Mouse (Mus musculus): ENCODE measurements around the gene Nf1. TPM values are rescaled to one million over a fixed set of nuclear protein-coding genes. Genes with fewer than 3 reads are reported as not detected.

Gene Nf1
- polyA plus RNA-seq, 1 experiment from 2014 or later = 1.3 TPM

- H3K27me3 ChIP-seq (ENCODE audit: control insufficient read depth, insufficient read depth, low read depth, low read length) = no peaks in the 10 kb centered on the region
- H3K9me3 ChIP-seq (replicated peaks; ENCODE audit: control insufficient read depth, low read length) = no peaks in the 10 kb centered on the region
- H3K4me2 ChIP-seq (ENCODE audit: low read depth, low read length) = no peak overlapping the region
- H3K36me3 ChIP-seq (ENCODE audit: control insufficient read depth, insufficient read depth) = no peaks in the 10 kb centered on the region
- H3K4me3 ChIP-seq (ENCODE audit: low read depth, low read length) = no peak overlapping the region
- 70% methylated on average over 4 of the region's 4 CpGs for WGBS (ENCODE audit: insufficient replicate concordance)
- peaks cover 11% of the 10 kb centered on the region for H3K4me1 ChIP-seq (ENCODE audit: control insufficient read depth, low read depth, low read length)
- ATAC-seq (ENCODE audit: low read depth) = no peak
- H3K9ac ChIP-seq (ENCODE audit: low read depth, low read length) = no peak overlapping the region
- no peak overlapping the region for H3K27ac ChIP-seq (ENCODE audit: low read length)
Measured at GRCm38 (mm10) chr11:79531485-79531884, 192.0 kb downstream of the Nf1 start.

GRCm38 (mm10) chr11:79533311-79533710 is 193.8 kb downstream of the Nf1 start:
- WGBS (ENCODE audit: insufficient replicate concordance) = 19% methylated on average over 6 of the region's 6 CpGs
- Histone ChIP-seq H3K36me3 (ENCODE audit: control insufficient read depth, insufficient read depth) (no peaks in the 10 kb centered on the region), H3K4me3 (ENCODE audit: low read depth, low read length) (no peak overlapping the region), H3K4me2 (ENCODE audit: low read depth, low read length) (no peak overlapping the region), H3K27me3 (ENCODE audit: control insufficient read depth, insufficient read depth, low read depth, low read length) (no peaks in the 10 kb centered on the region), H3K4me1 (ENCODE audit: control insufficient read depth, low read depth, low read length) (peaks cover 2% of the 10 kb centered on the region; the same call in 1 of the 2 replicates), H3K27ac (ENCODE audit: low read length) (no peak overlapping the region), H3K9ac (ENCODE audit: low read depth, low read length) (no peak overlapping the region), H3K9me3 (replicated peaks; ENCODE audit: control insufficient read depth, low read length) (no peaks in the 10 kb centered on the region)
- no peak for ATAC-seq (ENCODE audit: low read depth)

GRCm38 (mm10) chr11:79533950-79534690 is 194.6 kb downstream of the Nf1 start:
- Histone ChIP-seq H3K27ac (ENCODE audit: low read length) (no peak overlapping the region), H3K9ac (ENCODE audit: low read depth, low read length) (no peak overlapping the region), H3K36me3 (ENCODE audit: control insufficient read depth, insufficient read depth) (no peaks in the 10 kb centered on the region), H3K9me3 (replicated peaks; ENCODE audit: control insufficient read depth, low read length) (no peaks in the 10 kb centered on the region), H3K4me1 (ENCODE audit: control insufficient read depth, low read depth, low read length) (peaks cover 2% of the 10 kb centered on the region; the same call in 1 of the 2 replicates), H3K4me3 (ENCODE audit: low read depth, low read length) (no peak overlapping the region), H3K27me3 (ENCODE audit: control insufficient read depth, insufficient read depth, low read depth, low read length) (no peaks in the 10 kb centered on the region), H3K4me2 (ENCODE audit: low read depth, low read length) (no peak overlapping the region)
- 66% methylated on average over 8 of the region's 8 CpGs for WGBS (ENCODE audit: insufficient replicate concordance)
- ATAC-seq (ENCODE audit: low read depth) = no peak

GRCm38 (mm10) chr11:79535554-79535953 is 196.1 kb downstream of the Nf1 start:
- Histone ChIP-seq H3K36me3 (ENCODE audit: control insufficient read depth, insufficient read depth) (no peaks in the 10 kb centered on the region), H3K27ac (ENCODE audit: low read length) (no peak overlapping the region), H3K4me2 (ENCODE audit: low read depth, low read length) (no peak overlapping the region), H3K9me3 (replicated peaks; ENCODE audit: control insufficient read depth, low read length) (no peaks in the 10 kb centered on the region), H3K4me3 (ENCODE audit: low read depth, low read length) (no peak overlapping the region), H3K27me3 (ENCODE audit: control insufficient read depth, insufficient read depth, low read depth, low read length) (no peaks in the 10 kb centered on the region), H3K9ac (ENCODE audit: low read depth, low read length) (no peak overlapping the region), H3K4me1 (ENCODE audit: control insufficient read depth, low read depth, low read length) (peaks cover 2% of the 10 kb centered on the region; the same call in 1 of the 2 replicates)
- ATAC-seq (ENCODE audit: low read depth) = no peak
- 15% methylated on average over 4 of the region's 4 CpGs for WGBS (ENCODE audit: insufficient replicate concordance)

GRCm38 (mm10) chr11:79536293-79536692 is 196.8 kb downstream of the Nf1 start:
- no peak overlapping the region for H3K4me3 ChIP-seq (ENCODE audit: low read depth, low read length)
- no peaks in the 10 kb centered on the region for H3K9me3 ChIP-seq (replicated peaks; ENCODE audit: control insufficient read depth, low read length)
- H3K27ac ChIP-seq (ENCODE audit: low read length) = no peak overlapping the region
- H3K4me1 ChIP-seq (ENCODE audit: control insufficient read depth, low read depth, low read length) = peaks cover 2% of the 10 kb centered on the region; the same call in 1 of the 2 replicates
- H3K9ac ChIP-seq (ENCODE audit: low read depth, low read length) = no peak overlapping the region
- H3K4me2 ChIP-seq (ENCODE audit: low read depth, low read length) = no peak overlapping the region
- no peak for ATAC-seq (ENCODE audit: low read depth)
- no peaks in the 10 kb centered on the region for H3K27me3 ChIP-seq (ENCODE audit: control insufficient read depth, insufficient read depth, low read depth, low read length)
- no peaks in the 10 kb centered on the region for H3K36me3 ChIP-seq (ENCODE audit: control insufficient read depth, insufficient read depth)
- WGBS (ENCODE audit: insufficient replicate concordance) = 51% methylated on average over 3 of the region's 3 CpGs

- H3K27me3 ChIP-seq (ENCODE audit: control insufficient read depth, insufficient read depth, low read depth, low read length) = no peaks in the 10 kb centered on the region
- ATAC-seq (ENCODE audit: low read depth) = no peak
- WGBS (ENCODE audit: insufficient replicate concordance) = 13% methylated on average over 1 of the region's 1 CpGs
- H3K4me2 ChIP-seq (ENCODE audit: low read depth, low read length) = no peak overlapping the region
- no peak overlapping the region for H3K27ac ChIP-seq (ENCODE audit: low read length)
- no peak overlapping the region for H3K9ac ChIP-seq (ENCODE audit: low read depth, low read length)
- H3K4me3 ChIP-seq (ENCODE audit: low read depth, low read length) = no peak overlapping the region
- H3K36me3 ChIP-seq (ENCODE audit: control insufficient read depth, insufficient read depth) = peaks cover 7% of the 10 kb centered on the region
- H3K9me3 ChIP-seq (replicated peaks; ENCODE audit: control insufficient read depth, low read length) = no peaks in the 10 kb centered on the region
- H3K4me1 ChIP-seq (ENCODE audit: control insufficient read depth, low read depth, low read length) = peaks cover 2% of the 10 kb centered on the region
Measured at GRCm38 (mm10) chr11:79552622-79553021, 213.1 kb downstream of the Nf1 start.

- Histone ChIP-seq H3K27ac (ENCODE audit: low read length) (no peak overlapping the region), H3K4me2 (ENCODE audit: low read depth, low read length) (no peak overlapping the region), H3K4me3 (ENCODE audit: low read depth, low read length) (no peak overlapping the region), H3K4me1 (ENCODE audit: control insufficient read depth, low read depth, low read length) (no peaks in the 10 kb centered on the region), H3K9me3 (replicated peaks; ENCODE audit: control insufficient read depth, low read length) (no peaks in the 10 kb centered on the region), H3K27me3 (ENCODE audit: control insufficient read depth, insufficient read depth, low read depth, low read length) (no peaks in the 10 kb centered on the region), H3K36me3 (ENCODE audit: control insufficient read depth, insufficient read depth) (peaks cover 3% of the 10 kb centered on the region), H3K9ac (ENCODE audit: low read depth, low read length) (no peak overlapping the region)
- WGBS (ENCODE audit: insufficient replicate concordance) = 70% methylated on average over 4 of the region's 4 CpGs
- ATAC-seq (ENCODE audit: low read depth) = no peak
Measured at GRCm38 (mm10) chr11:79560536-79560935, 221.0 kb downstream of the Nf1 start.

- H3K27me3 ChIP-seq (ENCODE audit: control insufficient read depth, insufficient read depth, low read depth, low read length) = no peaks in the 10 kb centered on the region
- 70% methylated on average over 7 of the region's 7 CpGs for WGBS (ENCODE audit: insufficient replicate concordance)
- H3K36me3 ChIP-seq (ENCODE audit: control insufficient read depth, insufficient read depth) = peaks cover 12% of the 10 kb centered on the region
- H3K4me2 ChIP-seq (ENCODE audit: low read depth, low read length) = no peak overlapping the region
- H3K4me1 ChIP-seq (ENCODE audit: control insufficient read depth, low read depth, low read length) = no peaks in the 10 kb centered on the region
- ATAC-seq (ENCODE audit: low read depth) = no peak
- H3K4me3 ChIP-seq (ENCODE audit: low read depth, low read length) = no peak overlapping the region
- H3K9ac ChIP-seq (ENCODE audit: low read depth, low read length) = no peak overlapping the region
- H3K27ac ChIP-seq (ENCODE audit: low read length) = no peak overlapping the region
- H3K9me3 ChIP-seq (replicated peaks; ENCODE audit: control insufficient read depth, low read length) = no peaks in the 10 kb centered on the region
Measured at GRCm38 (mm10) chr11:79563493-79563892, 224.0 kb downstream of the Nf1 start.

- Histone ChIP-seq H3K27me3 (ENCODE audit: control insufficient read depth, insufficient read depth, low read depth, low read length) (no peaks in the 10 kb centered on the region), H3K9ac (ENCODE audit: low read depth, low read length) (no peak overlapping the region), H3K36me3 (ENCODE audit: control insufficient read depth, insufficient read depth) (peaks cover 12% of the 10 kb centered on the region), H3K4me1 (ENCODE audit: control insufficient read depth, low read depth, low read length) (no peaks in the 10 kb centered on the region), H3K27ac (ENCODE audit: low read length) (no peak overlapping the region), H3K4me2 (ENCODE audit: low read depth, low read length) (no peak overlapping the region), H3K4me3 (ENCODE audit: low read depth, low read length) (no peak overlapping the region), H3K9me3 (replicated peaks; ENCODE audit: control insufficient read depth, low read length) (no peaks in the 10 kb centered on the region)
- ATAC-seq (ENCODE audit: low read depth) = no peak
- 47% methylated on average over 1 of the region's 1 CpGs for WGBS (ENCODE audit: insufficient replicate concordance)
Measured at GRCm38 (mm10) chr11:79566947-79567346, 227.5 kb downstream of the Nf1 start.

Data from liver, embryonic 16.5 days (tissue).